Mouse (Mus musculus) heart, embryonic 15.5 days (tissue): ENCODE measurements at regions not wholly inside any gene's neighbourhood (a gene's known extent, or its start where the extent isn't known, plus 50 kb on each side); places are given as distances from the start of the nearest gene placed in this dataset.
"Not testable (repeated sequence)": the region's sequence is repeated elsewhere in the genome, so short reads cannot be mapped to it uniquely, and the experiment has no call there.

Experiments
- ATAC-seq: fragments of 200-750 bp; cut with Nextera tagmentation; replicated peaks from 2 replicates; pipeline ENCODE4 v1.8.0; 2017; ENCODE audit warnings: low read depth, moderate TSS enrichment; ENCODE audit not compliant: insufficient number of reproducible peaks, insufficient read depth, low FRiP score
- H3K27ac ChIP-seq: fragments of 300-500 bp; sonication (generic); 2 replicates; pipeline ENCODE4 v1.5.1; 2015; ENCODE audit warnings: mild to moderate bottlenecking, inconsistent platforms
- H3K27me3 ChIP-seq: fragments of 300-500 bp; sonication (generic); 2 replicates; pipeline ENCODE4 v1.6.1; 2015; ENCODE audit warnings: inconsistent platforms
- H3K36me3 ChIP-seq: fragments of 300-500 bp; sonication (generic); 2 replicates; pipeline ENCODE4 v1.6.1; 2015; ENCODE audit warnings: mild to moderate bottlenecking, inconsistent platforms
- H3K4me1 ChIP-seq: fragments of 300-500 bp; sonication (generic); replicated peaks from 2 replicates; pipeline ENCODE4 v1.6.1; 2015; ENCODE audit warnings: inconsistent platforms
- H3K4me2 ChIP-seq: fragments of 300-500 bp; sonication (generic); 2 replicates; pipeline ENCODE4 v1.6.1; 2015; ENCODE audit warnings: inconsistent platforms, mild to moderate bottlenecking, moderate library complexity
- H3K4me3 ChIP-seq: fragments of 300-500 bp; sonication (generic); 2 replicates; pipeline ENCODE4 v1.5.1; 2015; ENCODE audit warnings: mild to moderate bottlenecking, inconsistent platforms
- H3K9ac ChIP-seq: fragments of 300-500 bp; sonication (generic); 2 replicates; pipeline ENCODE4 v1.6.1; 2015; ENCODE audit warnings: mild to moderate bottlenecking, inconsistent platforms
- H3K9me3 ChIP-seq: fragments of 300-500 bp; sonication (generic); replicated peaks from 2 replicates; pipeline ENCODE4 v1.6.1; 2016; ENCODE audit warnings: inconsistent platforms
- WGBS: fragments of 180-500 bp; shearing (Covaris S2); methylation state at CpG from one replicate; pipeline ENCODE4 v1.1.7; 2015; ENCODE audit warnings: mixed read lengths; 5-methylcytosine and 5-hydroxymethylcytosine counted together

- Histone ChIP-seq H3K4me3 (no peak overlapping the region), H3K9ac (no peak overlapping the region), H3K9me3 (no peaks in the 10 kb centered on the region), H3K27me3 (no peaks in the 10 kb centered on the region), H3K4me2 (no peak overlapping the region), H3K4me1 (no peaks in the 10 kb centered on the region), H3K36me3 (no peaks in the 10 kb centered on the region), H3K27ac (no peak overlapping the region)
- 70% methylated on average over 1 of the region's 1 CpGs for WGBS
- ATAC-seq = no peak
These were observed 425.5 kb upstream of the Agtr1b start for GRCm38 (mm10) chr3:20792503-20792902.

GRCm38 (mm10) chr3:20777883-20778282 is 410.9 kb upstream of the Agtr1b start:
- no peak overlapping the region for H3K27ac ChIP-seq
- H3K4me2 ChIP-seq = no peak overlapping the region
- H3K4me1 ChIP-seq = no peaks in the 10 kb centered on the region
- no peaks in the 10 kb centered on the region for H3K27me3 ChIP-seq
- H3K36me3 ChIP-seq = no peaks in the 10 kb centered on the region
- no peak for ATAC-seq
- H3K9ac ChIP-seq = no peak overlapping the region
- no peaks in the 10 kb centered on the region for H3K9me3 ChIP-seq
- H3K4me3 ChIP-seq = no peak overlapping the region

GRCm38 (mm10) chr3:20776964-20777304 is 410.0 kb upstream of the Agtr1b start:
- no peaks in the 10 kb centered on the region for H3K4me1 ChIP-seq
- H3K9ac ChIP-seq = no peak overlapping the region
- no peak for ATAC-seq
- no peaks in the 10 kb centered on the region for H3K9me3 ChIP-seq
- no peak overlapping the region for H3K4me2 ChIP-seq
- no peak overlapping the region for H3K4me3 ChIP-seq
- WGBS = 88% methylated on average over 2 of the region's 2 CpGs
- H3K27ac ChIP-seq = no peak overlapping the region
- H3K36me3 ChIP-seq = no peaks in the 10 kb centered on the region
- H3K27me3 ChIP-seq = no peaks in the 10 kb centered on the region

- Histone ChIP-seq H3K27ac (no peak overlapping the region), H3K4me2 (no peak overlapping the region), H3K4me3 (no peak overlapping the region), H3K9ac (no peak overlapping the region), H3K9me3 (no peaks in the 10 kb centered on the region), H3K27me3 (no peaks in the 10 kb centered on the region), H3K4me1 (no peaks in the 10 kb centered on the region), H3K36me3 (no peaks in the 10 kb centered on the region)
- ATAC-seq = no peak
- 80% methylated on average over 4 of the region's 4 CpGs for WGBS
These were observed 409.4 kb upstream of the Agtr1b start for GRCm38 (mm10) chr3:20776128-20776963.

- ATAC-seq = no peak
- H3K9ac ChIP-seq = no peak overlapping the region
- H3K36me3 ChIP-seq = no peaks in the 10 kb centered on the region
- no peaks in the 10 kb centered on the region for H3K4me1 ChIP-seq
- no peak overlapping the region for H3K4me2 ChIP-seq
- no peaks in the 10 kb centered on the region for H3K27me3 ChIP-seq
- no peak overlapping the region for H3K4me3 ChIP-seq
- 26% methylated on average over 3 of the region's 3 CpGs for whole genome bisulfite sequencing
- H3K27ac ChIP-seq = no peak overlapping the region
- H3K9me3 ChIP-seq = no peaks in the 10 kb centered on the region
These were observed 367.3 kb upstream of the Agtr1b start for GRCm38 (mm10) chr3:20734302-20734701.

- no peak overlapping the region for H3K9ac ChIP-seq
- no peaks in the 10 kb centered on the region for H3K4me1 ChIP-seq
- ATAC-seq = no peak
- H3K36me3 ChIP-seq = no peaks in the 10 kb centered on the region
- H3K27me3 ChIP-seq = no peaks in the 10 kb centered on the region
- no peaks in the 10 kb centered on the region for H3K9me3 ChIP-seq
- no peak overlapping the region for H3K27ac ChIP-seq
- H3K4me2 ChIP-seq = no peak overlapping the region
- H3K4me3 ChIP-seq = no peak overlapping the region
These were observed 365.0 kb upstream of the Agtr1b start for GRCm38 (mm10) chr3:20732005-20732404.

GRCm38 (mm10) chr3:20730481-20730880 is 363.5 kb upstream of the Agtr1b start:
- H3K27me3 ChIP-seq = no peaks in the 10 kb centered on the region
- H3K4me2 ChIP-seq = no peak overlapping the region
- no peak overlapping the region for H3K27ac ChIP-seq
- no peak for ATAC-seq
- no peak overlapping the region for H3K4me3 ChIP-seq
- no peaks in the 10 kb centered on the region for H3K36me3 ChIP-seq
- H3K9me3 ChIP-seq = no peaks in the 10 kb centered on the region
- no peaks in the 10 kb centered on the region for H3K4me1 ChIP-seq
- H3K9ac ChIP-seq = no peak overlapping the region

- not testable (repeated sequence) for H3K27ac ChIP-seq, H3K9ac ChIP-seq, H3K4me1 ChIP-seq, H3K4me2 ChIP-seq, H3K36me3 ChIP-seq, H3K4me3 ChIP-seq, H3K9me3 ChIP-seq, H3K27me3 ChIP-seq, ATAC-seq
These were observed 362.8 kb upstream of the Agtr1b start for GRCm38 (mm10) chr3:20729776-20730175.

- H3K9ac ChIP-seq = no peak overlapping the region
- H3K9me3 ChIP-seq = no peaks in the 10 kb centered on the region
- H3K4me3 ChIP-seq = no peak overlapping the region
- H3K36me3 ChIP-seq = no peaks in the 10 kb centered on the region
- no peaks in the 10 kb centered on the region for H3K27me3 ChIP-seq
- WGBS = 22% methylated on average over 1 of the region's 1 CpGs
- no peak for ATAC-seq
- H3K27ac ChIP-seq = no peak overlapping the region
- H3K4me1 ChIP-seq = no peaks in the 10 kb centered on the region
- no peak overlapping the region for H3K4me2 ChIP-seq
These were observed 347.7 kb upstream of the Agtr1b start for GRCm38 (mm10) chr3:20714671-20715070.

- 38% methylated on average over 2 of the region's 2 CpGs for WGBS
- no peak overlapping the region for H3K9ac ChIP-seq
- H3K4me1 ChIP-seq = no peaks in the 10 kb centered on the region
- H3K27ac ChIP-seq = no peak overlapping the region
- no peaks in the 10 kb centered on the region for H3K36me3 ChIP-seq
- H3K27me3 ChIP-seq = no peaks in the 10 kb centered on the region
- no peak overlapping the region for H3K4me2 ChIP-seq
- H3K9me3 ChIP-seq = no peaks in the 10 kb centered on the region
- no peak overlapping the region for H3K4me3 ChIP-seq
- ATAC-seq = no peak
These were observed 342.7 kb upstream of the Agtr1b start for GRCm38 (mm10) chr3:20709661-20710060.

GRCm38 (mm10) chr3:20695322-20695859 is 328.4 kb upstream of the Agtr1b start:
- Histone ChIP-seq H3K9ac (no peak overlapping the region), H3K4me3 (no peak overlapping the region), H3K36me3 (no peaks in the 10 kb centered on the region), H3K9me3 (no peaks in the 10 kb centered on the region), H3K4me2 (no peak overlapping the region), H3K4me1 (no peaks in the 10 kb centered on the region), H3K27me3 (no peaks in the 10 kb centered on the region), H3K27ac (no peak overlapping the region)
- WGBS = 78% methylated on average over 2 of the region's 2 CpGs
- no peak for ATAC-seq

GRCm38 (mm10) chr3:20680944-20681494 is 314.0 kb upstream of the Agtr1b start:
- H3K9me3 ChIP-seq = no peaks in the 10 kb centered on the region
- no peak overlapping the region for H3K9ac ChIP-seq
- WGBS = 72% methylated on average over 6 of the region's 6 CpGs
- no peaks in the 10 kb centered on the region for H3K4me1 ChIP-seq
- H3K27ac ChIP-seq = no peak overlapping the region
- ATAC-seq = no peak
- no peak overlapping the region for H3K4me3 ChIP-seq
- H3K27me3 ChIP-seq = no peaks in the 10 kb centered on the region
- H3K4me2 ChIP-seq = no peak overlapping the region
- H3K36me3 ChIP-seq = no peaks in the 10 kb centered on the region
